Mouse (Mus musculus) 416B (cell line): ENCODE data around the gene Gm42420.

Experiments
- DNase-seq: peaks from one replicate; pipeline ENCODE4 v3.0.0; 2011; ENCODE audit warnings: low read depth

The Gm42420 gene

GRCm38 (mm10) chr6:39573791-39574554 lies 11.6 kb upstream of the Gm42420 start, which contains the start of gene Adck2:
Adck2 (plus strand) TSS chr6:39573873.
- DNase-seq = peak; percentile 90

DNA sequence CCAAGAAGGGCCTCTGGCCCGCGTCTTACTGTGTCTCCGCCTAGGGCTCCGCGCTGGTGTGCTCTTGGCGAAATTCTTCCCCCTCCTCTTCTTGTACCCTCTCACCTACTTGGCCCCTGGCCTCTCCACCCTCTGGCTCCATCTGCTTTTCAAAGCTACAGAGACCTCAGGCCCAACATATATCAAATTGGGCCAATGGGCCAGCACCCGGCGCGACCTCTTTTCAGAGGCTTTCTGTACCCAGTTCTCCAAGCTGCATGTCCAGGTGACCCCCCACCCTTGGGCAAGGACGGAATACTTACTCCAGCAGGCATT lies 11.0 kb upstream of the Gm42420 start:
- DNase-seq = no peak

GRCm38 (mm10) chr6:39574951-39575350 lies 10.6 kb upstream of the Gm42420 start:
- peak; percentile 70 for DNase-seq

DNA sequence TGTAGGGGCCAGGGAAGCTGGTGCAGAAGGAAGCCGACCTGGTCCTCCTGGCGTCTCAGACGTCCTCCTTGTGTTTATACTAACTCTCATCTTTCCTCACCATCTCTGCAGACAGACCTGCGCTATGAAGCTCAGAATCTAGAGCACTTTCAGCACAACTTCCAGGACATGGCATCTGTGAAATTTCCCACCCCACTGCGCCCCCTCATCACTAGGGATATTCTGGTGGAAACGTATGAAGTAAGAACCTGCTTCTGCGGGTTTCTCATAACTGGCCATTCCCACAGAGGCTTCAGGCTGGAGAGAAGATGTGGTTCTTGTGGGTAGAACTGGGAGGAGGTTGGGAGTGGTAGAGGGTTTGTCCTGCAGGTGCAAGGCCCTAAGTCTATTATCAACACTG lies 6.0 kb upstream of the Gm42420 start:
- no peak for DNase-seq

GRCm38 (mm10) chr6:39580558-39580957 lies 5.0 kb upstream of the Gm42420 start:
- DNase-seq = no peak

GRCm38 (mm10) chr6:39581087-39581784 lies 4.3 kb upstream of the Gm42420 start:
- no peak for DNase-seq

DNA sequence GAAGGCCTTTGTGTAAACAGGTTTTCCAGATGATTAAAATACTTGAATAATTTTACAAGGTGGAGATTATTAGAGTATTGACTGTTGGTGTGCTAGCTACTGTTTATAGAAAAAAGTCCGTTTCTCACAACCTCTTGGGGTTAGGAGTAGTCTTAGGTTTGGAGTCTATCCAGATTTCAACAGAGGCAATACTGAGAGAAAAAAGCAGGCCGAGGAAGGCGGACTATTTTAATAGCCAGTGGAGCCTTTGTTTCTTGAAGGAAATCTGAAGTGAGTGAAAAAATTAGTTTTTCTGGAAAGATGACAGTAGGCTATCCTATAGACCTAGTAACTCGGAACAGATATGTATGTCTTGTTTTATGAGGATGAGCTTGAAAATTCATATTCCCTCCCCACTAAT lies 5.9 kb downstream of the Gm42420 start:
- DNase-seq = peak; percentile 12

DNA sequence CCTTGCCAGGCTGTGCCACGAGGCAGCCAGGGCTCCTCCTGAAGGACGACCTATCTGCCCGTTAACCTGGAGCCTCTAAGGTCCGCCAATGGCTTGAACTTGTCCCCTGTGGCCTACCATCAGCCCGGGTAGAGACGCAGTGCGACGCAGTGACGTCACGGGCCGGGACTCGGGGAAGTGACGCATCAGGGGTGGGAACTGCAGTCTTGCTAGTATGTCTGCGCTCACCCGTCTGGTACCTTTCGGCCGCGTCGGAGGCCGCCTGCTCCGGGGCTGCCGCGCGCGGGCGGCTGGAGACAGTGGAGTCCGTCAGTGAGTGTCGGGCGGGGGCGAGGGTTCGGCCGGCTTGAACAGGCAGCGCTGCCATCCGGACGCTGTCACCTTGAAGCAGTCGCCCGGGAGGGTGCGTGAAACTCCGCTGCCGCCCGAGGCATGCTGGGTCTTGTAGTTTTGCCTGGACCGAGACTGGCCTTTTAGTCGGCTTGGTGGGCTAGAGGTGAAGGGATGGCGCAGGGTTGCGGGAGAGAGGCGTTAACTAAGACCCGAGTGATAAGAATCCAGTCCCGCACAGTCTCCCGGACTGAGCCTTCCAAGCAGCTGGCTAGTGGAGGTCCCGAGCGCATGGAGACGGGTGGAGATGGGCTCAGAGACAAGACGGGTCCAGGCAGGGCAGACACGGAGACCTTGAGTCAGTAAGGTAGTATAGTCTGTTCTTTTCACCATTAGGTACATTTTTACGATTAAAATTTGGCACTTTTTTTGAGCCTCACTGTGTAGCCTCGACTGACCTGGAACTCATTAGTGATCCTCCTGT lies 7.1 kb downstream of the Gm42420 start, which contains the start of gene Ndufb2:
TSS of gene Ndufb2 (plus strand) at position 174 of the 814 bp plus-strand sequence.
- DNase-seq = peak; percentile 96

DNA sequence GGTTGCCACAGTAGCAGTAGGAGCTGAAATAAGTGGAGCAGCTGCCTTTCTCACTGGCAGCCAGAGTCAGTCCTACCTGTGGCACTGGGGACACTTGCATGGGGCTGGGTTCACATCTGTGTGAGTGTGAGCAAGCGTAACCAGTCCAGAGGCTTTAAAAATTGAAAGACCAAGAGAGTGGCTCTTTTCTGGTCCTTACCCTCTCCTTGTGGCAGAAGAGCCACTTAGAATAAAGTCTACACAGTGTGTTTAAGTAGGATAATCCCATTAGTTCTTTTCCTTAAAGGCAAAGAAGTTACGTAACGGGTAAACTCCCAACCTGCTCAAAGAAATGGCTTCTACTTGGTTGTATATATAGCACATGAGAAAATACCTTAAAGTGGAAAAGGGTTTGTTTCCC lies 15.3 kb downstream of the Gm42420 start:
- DNase-seq = no peak

GRCm38 (mm10) chr6:39601828-39602227 lies 16.3 kb downstream of the Gm42420 start:
- DNase-seq = no peak

DNA sequence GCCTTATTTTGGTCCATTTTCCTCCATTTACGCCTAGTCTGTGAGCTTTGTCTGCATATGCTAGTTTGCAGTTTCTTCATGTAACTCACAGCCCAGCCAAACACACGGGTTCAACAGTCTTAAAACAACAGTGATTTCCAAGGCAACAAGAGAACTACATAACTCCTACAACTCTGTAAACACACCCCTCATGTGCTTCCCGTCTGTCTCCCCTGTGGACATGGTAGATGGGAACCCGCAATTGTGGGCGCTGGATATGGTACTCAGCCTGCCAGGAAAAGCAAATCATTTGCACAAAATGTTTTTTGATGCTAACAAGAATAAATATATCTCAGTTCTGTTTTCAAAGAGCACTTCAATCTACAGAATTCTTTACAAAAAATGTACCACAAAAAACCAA lies 19.0 kb downstream of the Gm42420 start:
- no peak for DNase-seq

- no peak for DNase-seq
Measured at GRCm38 (mm10) chr6:39606056-39606455, 20.5 kb downstream of the Gm42420 start.

DNA sequence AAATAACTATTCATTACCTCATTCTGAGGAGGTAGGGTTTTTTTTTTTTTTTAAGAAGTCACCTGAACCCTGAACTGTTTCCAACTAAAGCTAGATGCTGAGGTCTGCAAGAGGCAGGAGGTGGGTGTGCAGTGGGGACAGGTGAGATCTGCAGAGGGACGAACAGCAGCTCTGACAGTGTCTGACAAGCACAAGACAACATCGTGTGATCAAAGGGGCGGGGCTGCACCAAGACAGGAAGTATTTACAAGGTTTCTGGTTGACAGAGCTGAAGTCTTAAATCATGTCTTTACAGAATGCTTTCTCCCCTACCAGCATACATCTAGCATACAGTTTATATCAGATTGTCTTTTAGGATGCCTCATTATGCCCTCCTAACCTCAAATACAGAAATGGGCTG lies 21.3 kb downstream of the Gm42420 start:
- DNase-seq = peak; percentile 16

DNA sequence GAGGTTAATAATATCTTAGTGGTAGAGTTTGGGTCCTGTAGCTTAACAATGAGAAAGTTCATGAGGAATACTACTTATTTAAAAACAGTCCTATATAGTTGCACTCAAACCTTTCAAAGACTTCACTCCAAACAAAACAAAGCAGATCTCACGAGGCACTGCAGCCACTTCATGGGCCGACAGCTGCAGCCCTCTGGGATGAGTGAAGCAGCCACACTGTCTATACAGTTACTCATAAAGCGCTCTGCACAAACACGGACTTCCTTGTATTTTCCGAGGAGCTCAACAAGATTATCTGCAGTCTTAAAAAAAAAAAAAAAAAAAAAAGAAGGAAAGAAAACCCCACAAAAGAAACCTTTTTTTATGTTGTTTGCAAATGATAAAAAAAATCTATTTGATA lies 21.8 kb downstream of the Gm42420 start:
- no peak for DNase-seq

GRCm38 (mm10) chr6:39610207-39610606 lies 24.7 kb downstream of the Gm42420 start:
- peak; percentile 43 for DNase-seq

DNA sequence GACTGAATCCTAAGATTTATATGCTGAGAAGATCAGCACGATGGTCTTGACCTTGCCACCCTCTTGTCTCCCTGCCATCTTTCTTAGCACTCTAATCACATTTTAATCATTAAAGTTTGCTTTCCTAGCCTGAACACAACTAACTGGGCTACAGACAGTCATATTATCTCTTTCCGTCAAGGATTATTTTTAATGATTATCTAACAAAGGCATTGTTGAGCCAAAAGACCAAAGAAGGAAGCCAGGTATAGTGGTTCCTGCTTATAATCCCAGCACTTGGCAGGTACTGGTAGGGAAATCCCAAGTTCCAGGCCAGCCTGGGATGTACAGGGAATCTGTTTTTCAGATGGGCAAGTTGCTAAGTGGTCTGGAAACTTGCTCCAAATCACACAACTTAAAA lies 25.7 kb downstream of the Gm42420 start:
- no peak for DNase-seq
